Mouse (Mus musculus) MEL (cell line): ENCODE results near the gene Nrxn3. TPM values are rescaled to one million over a fixed set of nuclear protein-coding genes. Genes with fewer than 3 reads are reported as not detected.

Experiments
- DNase-seq: peaks from one replicate; pipeline ENCODE4 v3.0.0; 2011; ENCODE audit warnings: low read depth, low spot score
- H3K27ac ChIP-seq: 2 replicates; pipeline ENCODE4 v1.5.1; 2012; ENCODE audit warnings: low read depth, mild to moderate bottlenecking, control low read depth, low read length, moderate library complexity; ENCODE audit not compliant: control insufficient read depth
- H3K27me3 ChIP-seq, 2 experiments: fragments of 150-350 bp in 1 of 2; sonication (generic) in 1 of 2; 2 replicates each; pipeline ENCODE4 v1.6.1; 2012; ENCODE audit warnings: low read length in 2 of 2, mild to moderate bottlenecking in 2 of 2, improper control_type of control experiment in 1 of 2, moderate library complexity in 1 of 2; ENCODE audit not compliant: insufficient read depth in 2 of 2, control insufficient read depth in 1 of 2
- H3K36me3 ChIP-seq, 2 experiments: 2 replicates each; pipeline ENCODE4 v1.6.1; 2012 to 2014; ENCODE audit warnings: low read length in 2 of 2, improper control_type of control experiment in 1 of 2, inconsistent platforms in 1 of 2, mild to moderate bottlenecking in 1 of 2; ENCODE audit not compliant: insufficient read depth in 2 of 2, control insufficient read depth in 1 of 2
- H3K4me1 ChIP-seq, 2 experiments: fragments of 150-350 bp in 1 of 2; sonication (generic) in 1 of 2; 2 replicates each; pipeline ENCODE4 v1.6.1; 2012; ENCODE audit warnings: low read length in 2 of 2, improper control_type of control experiment in 1 of 2, mild to moderate bottlenecking in 1 of 2; ENCODE audit not compliant: insufficient read depth in 2 of 2, control insufficient read depth in 1 of 2
- H3K4me3 ChIP-seq, 2 experiments: fragments of 150-350 bp in 1 of 2; sonication (generic) in 1 of 2; 2 replicates each; pipeline ENCODE4 v1.5.1; 2012; ENCODE audit warnings: low read depth in 2 of 2, low read length in 2 of 2, mild to moderate bottlenecking in 2 of 2, moderate library complexity in 2 of 2, control low read depth in 1 of 2, improper control_type of control experiment in 1 of 2; ENCODE audit not compliant: control insufficient read depth in 1 of 2, insufficient read depth in 1 of 2
- H3K79me2 ChIP-seq: 2 replicates; pipeline ENCODE4 v1.6.1; 2012; ENCODE audit warnings: mild to moderate bottlenecking, low read length, moderate library complexity; ENCODE audit not compliant: control insufficient read depth, poor library complexity, insufficient read depth
- H3K9ac ChIP-seq: 2 replicates; pipeline ENCODE4 v1.6.1; 2012; ENCODE audit warnings: low read depth, mild to moderate bottlenecking, control low read depth, low read length, moderate library complexity; ENCODE audit not compliant: control insufficient read depth, poor library complexity, severe bottlenecking
- H3K9me3 ChIP-seq: fragments of 150-350 bp; sonication (generic); replicated peaks from 2 replicates; pipeline ENCODE4 v1.6.1; 2012; ENCODE audit warnings: mild to moderate bottlenecking, low read length, improper control_type of control experiment, moderate library complexity; ENCODE audit not compliant: insufficient read depth
- BHLHE40 ChIP-seq: IDR thresholded peaks from 2 replicates; pipeline ENCODE4 v1.6.1; 2012; ENCODE audit warnings: low read depth, mild to moderate bottlenecking, inconsistent platforms, low read length, improper control_type of control experiment, borderline replicate concordance
- CHD2 ChIP-seq: IDR thresholded peaks from 2 replicates; pipeline ENCODE4 v1.6.1; 2011; ENCODE audit warnings: low read length, improper control_type of control experiment
- CTCF ChIP-seq, 3 experiments: IDR thresholded peaks in 2 of 3; conservative IDR thresholded peaks in 1 of 3; 2 replicates each; pipeline ENCODE4 v1.5.1; 2011 to 2012; ENCODE audit warnings: low read length in 3 of 3, low read depth in 2 of 3, mild to moderate bottlenecking in 2 of 3, improper control_type of control experiment in 1 of 3, inconsistent platforms in 1 of 3, mixed read lengths in 1 of 3, moderate library complexity in 1 of 3; ENCODE audit not compliant: control insufficient read depth in 1 of 3, insufficient read depth in 1 of 3, poor library complexity in 1 of 3, severe bottlenecking in 1 of 3
- EP300 ChIP-seq, 2 experiments: IDR thresholded peaks; 2 replicates each; pipeline ENCODE4 v1.6.1; 2011; ENCODE audit warnings: improper control_type of control experiment in 2 of 2, low read length in 2 of 2, low read depth in 1 of 2, mild to moderate bottlenecking in 1 of 2
- GATA1 ChIP-seq: IDR thresholded peaks from 2 replicates; pipeline ENCODE4 v1.6.1; 2011; ENCODE audit warnings: low read depth, low read length, improper control_type of control experiment
- HCFC1 ChIP-seq: IDR thresholded peaks from 2 replicates; pipeline ENCODE4 v1.6.1; 2012; ENCODE audit warnings: low read depth, mild to moderate bottlenecking, inconsistent platforms, low read length, improper control_type of control experiment, moderate library complexity
- MAX ChIP-seq: IDR thresholded peaks from 2 replicates; pipeline ENCODE4 v1.6.1; 2011; ENCODE audit warnings: low read length, improper control_type of control experiment
- MYB ChIP-seq: IDR thresholded peaks from 2 replicates; pipeline ENCODE4 v1.6.1; 2011; ENCODE audit warnings: mild to moderate bottlenecking, low read depth, low read length, improper control_type of control experiment
- SIN3A ChIP-seq: IDR thresholded peaks from 2 replicates; pipeline ENCODE4 v1.6.1; 2012; ENCODE audit warnings: low read length, improper control_type of control experiment, inconsistent platforms
- TBP ChIP-seq: IDR thresholded peaks from 2 replicates; pipeline ENCODE4 v1.8.0; 2011; ENCODE audit warnings: low read depth, low read length, improper control_type of control experiment
- TCF12 ChIP-seq: IDR thresholded peaks from 2 replicates; pipeline ENCODE4 v1.6.1; 2014; ENCODE audit warnings: low read depth, mild to moderate bottlenecking, inconsistent platforms, low read length, improper control_type of control experiment, moderate library complexity
- UBTF ChIP-seq: IDR thresholded peaks from 2 replicates; pipeline ENCODE4 v1.6.1; 2012; ENCODE audit warnings: low read depth, mild to moderate bottlenecking, inconsistent platforms, low read length, improper control_type of control experiment, moderate library complexity, borderline replicate concordance; ENCODE audit not compliant: insufficient read depth
- USF1 ChIP-seq: IDR thresholded peaks from 2 replicates; pipeline ENCODE4 v1.6.1; 2014; ENCODE audit warnings: low read depth, mild to moderate bottlenecking, inconsistent platforms, low read length, improper control_type of control experiment, moderate library complexity
- polyA plus RNA-seq, 2 experiments: library from polyadenylated mRNA; stranded (reverse) in 1 of 2; unstranded in 1 of 2; fragments of >175 nt in 1 of 2; fragments of >200 nt in 1 of 2; gene quantifications; 2 replicates each; pipeline versions ENCODE4 v1.2.1 to v1.2.4; 2012; ENCODE audit warnings: low replicate concordance in 2 of 2, low read depth in 1 of 2; ENCODE audit not compliant: insufficient read length in 2 of 2, insufficient read depth in 1 of 2, missing spikeins in 1 of 2
- total RNA-seq: library from RNA; depleted of rRNA; stranded (reverse); fragments of 300-350 nt; gene quantifications from 2 replicates; pipeline ENCODE4 v1.2.3, GENCODE M21; 2012

Nrxn3 gene
- total and polyA plus RNA-seq, 3 experiments = not detected

DNA sequence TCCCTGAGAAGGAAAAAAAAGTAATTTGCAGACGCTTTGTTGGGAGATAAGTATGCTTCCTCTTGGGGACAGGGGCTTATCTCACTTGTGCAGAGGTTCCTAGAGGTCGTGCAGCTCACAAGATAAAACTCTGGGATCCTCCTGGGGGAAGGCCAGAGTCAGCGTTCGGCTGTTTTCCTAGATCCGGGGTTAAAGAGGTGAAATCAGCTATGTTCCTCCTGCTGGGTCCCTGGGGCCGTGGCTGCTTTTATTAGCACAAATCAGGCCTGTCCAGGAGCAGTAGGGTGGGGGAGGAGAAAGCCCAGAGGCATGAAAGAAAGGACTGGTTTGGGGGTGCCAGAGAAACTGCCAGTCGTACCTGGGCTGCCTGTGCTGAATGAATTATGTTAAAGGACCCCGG, 261.7 kb downstream of the Nrxn3 start (continued):
- TF ChIP-seq BHLHE40 (peak; percentile 64; the same call in 1 of the 2 replicates), USF1 (no peak), SIN3A (peak; percentile 62; the same call in 1 of the 2 replicates), MYB (0 out of 2 replicates have a peak, but pooled peaks have one; percentile 6)

DNA sequence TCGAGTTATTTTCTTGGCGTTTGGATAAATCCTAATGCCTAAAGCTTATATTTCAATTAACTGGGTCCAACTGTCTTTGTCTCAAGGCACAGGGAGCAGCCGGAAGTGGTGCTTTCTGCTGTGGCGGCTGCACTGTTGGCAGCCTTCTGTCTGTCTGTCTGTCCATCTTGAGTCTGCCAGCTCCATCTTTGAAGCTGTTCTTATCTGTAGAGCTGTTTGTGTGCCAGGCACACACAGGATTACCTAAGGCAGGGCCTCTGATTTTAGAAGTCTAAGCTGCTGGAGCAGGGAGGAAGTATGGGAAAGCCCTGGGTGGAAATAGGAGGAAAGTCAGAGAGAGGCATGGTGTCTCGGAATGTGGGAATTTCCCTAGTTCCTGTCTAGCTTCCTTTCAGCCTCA, 262.1 kb downstream of the Nrxn3 start:
- Histone ChIP-seq H3K79me2 (no peaks in the 10 kb centered on the region), H3K4me1 (peaks cover 0 to 19% of the 10 kb centered on the region in 2 experiments; a peak in 3 of 4 replicates), H3K9ac (no peak overlapping the region), H3K4me3 (peak overlapping the region; percentile 18 to 20; a peak in 3 of 4 replicates), H3K9me3 (no peaks in the 10 kb centered on the region)
- DNase-seq = no peak
- no peak for TF ChIP-seq CHD2
- 0 out of 2 replicates have a peak, but pooled peaks have one; percentile 20 for TF ChIP-seq MAX
- 0 out of 2 replicates have a peak, but pooled peaks have one; percentile 14 for TF ChIP-seq TCF12
- TF ChIP-seq, all 39 proteins: peak for 2
- peaks cover 0 to 16% of the 10 kb centered on the region in 2 experiments; a peak in 2 of 4 replicates for H3K36me3 ChIP-seq
- peak overlapping the region; percentile 62 for H3K27ac ChIP-seq
- H3K27me3 ChIP-seq = peaks cover 0 to 1% of the 10 kb centered on the region in 2 experiments; a peak in 1 of 4 replicates

GRCm38 (mm10) chr12:88987046-88987445, 264.4 kb downstream of the Nrxn3 start:
- TF ChIP-seq CTCF (IDR thresholded peaks at IDR 0.05 in 2 of 3, conservative IDR thresholded peaks at IDR 0.05 in 1 of 3; ENCODE audit: control insufficient read depth in 1 of 3, insufficient read depth in 1 of 3, low read depth in 2 of 3, low read length in 3 of 3, poor library complexity in 1 of 3, severe bottlenecking in 1 of 3) (peak in 1 of 3 experiments; percentile 5; a peak in 1 of 6 replicates), UBTF (no peak), EP300 (IDR thresholded peaks at IDR 0.05; ENCODE audit: low read depth in 1 of 2, low read length in 2 of 2) (no peak), CHD2 (no peak)
- TF ChIP-seq, all 39 proteins: peak for 1
- H3K9me3 ChIP-seq = no peaks in the 10 kb centered on the region
- DNase-seq = no peak
- H3K9ac ChIP-seq = no peak overlapping the region
- H3K27me3 ChIP-seq = no peaks in the 10 kb centered on the region
- no peaks in the 10 kb centered on the region for H3K79me2 ChIP-seq
- H3K36me3 ChIP-seq = peaks cover 0 to 16% of the 10 kb centered on the region in 2 experiments; a peak in 2 of 4 replicates
- no peak overlapping the region for H3K27ac ChIP-seq
- H3K4me1 ChIP-seq = peaks cover 0 to 19% of the 10 kb centered on the region in 2 experiments; a peak in 3 of 4 replicates
- H3K4me3 ChIP-seq = no peak overlapping the region

DNA sequence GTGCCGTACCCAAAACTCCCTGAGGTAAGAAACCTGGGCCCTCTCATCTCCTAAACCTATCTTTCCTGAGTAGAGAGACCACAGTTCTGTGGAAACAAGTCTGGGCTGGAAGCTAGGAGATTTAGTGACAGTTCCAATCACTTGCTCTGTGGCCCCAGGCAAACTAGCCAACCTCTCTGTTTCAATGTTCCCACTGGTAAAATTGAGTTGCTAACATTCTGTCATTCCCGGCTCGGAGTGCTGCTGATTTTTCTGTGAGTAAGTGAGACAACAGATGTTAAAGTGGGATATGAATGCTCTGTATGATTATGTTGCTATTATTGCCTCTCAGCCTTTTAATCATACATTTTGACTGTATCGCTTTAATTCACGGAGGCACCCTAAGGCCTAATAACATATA, 268.1 kb downstream of the Nrxn3 start:
- H3K4me1 ChIP-seq = peaks cover 0 to under 1% of the 10 kb centered on the region in 2 experiments; a peak in 2 of 4 replicates
- no peak for DNase-seq
- no peaks in the 10 kb centered on the region for H3K79me2 ChIP-seq
- no peak overlapping the region for H3K4me3 ChIP-seq
- H3K27me3 ChIP-seq = no peaks in the 10 kb centered on the region
- no peak overlapping the region for H3K9ac ChIP-seq
- H3K36me3 ChIP-seq = 0 out of 4 replicates have a peak, but pooled peaks cover 0 to 1% of the 10 kb centered on the region in 2 experiments
- H3K9me3 ChIP-seq = no peaks in the 10 kb centered on the region
- TF ChIP-seq TBP (no peak), CHD2 (no peak), GATA1 (no peak), HCFC1 (no peak)
- no peak overlapping the region for H3K27ac ChIP-seq
